Mouse (Mus musculus) hindbrain, postnatal 0 days (tissue): ENCODE measurements around the gene Ppfia2. TPM values are rescaled to one million over a fixed set of nuclear protein-coding genes. Genes with fewer than 3 reads are reported as not detected.

Source experiments
- ATAC-seq: fragments of 200-750 bp; cut with Nextera tagmentation; 2 replicates; pipeline ENCODE4 v1.8.0; 2017; ENCODE audit warnings: mild to moderate bottlenecking, moderate TSS enrichment, moderate library complexity
- DNase-seq: peaks from one replicate; pipeline ENCODE4 v3.0.0-alpha.2; 2015; ENCODE audit warnings: low spot score
- H3K27ac ChIP-seq: fragments of 300-500 bp; sonication (generic); 2 replicates; pipeline ENCODE4 v1.5.1; 2014; ENCODE audit warnings: mild to moderate bottlenecking
- H3K27me3 ChIP-seq: fragments of 300-500 bp; sonication (generic); 2 replicates; pipeline ENCODE4 v1.6.1; 2014; ENCODE audit warnings: low read length, mixed read lengths; ENCODE audit not compliant: insufficient read depth
- H3K36me3 ChIP-seq: fragments of 300-500 bp; sonication (generic); 2 replicates; pipeline ENCODE4 v1.6.1; 2014; ENCODE audit warnings: low read length, mixed read lengths; ENCODE audit not compliant: insufficient read depth
- H3K4me1 ChIP-seq: fragments of 300-500 bp; sonication (generic); 2 replicates; pipeline ENCODE4 v1.6.1; 2014; ENCODE audit warnings: antibody characterized with exemption, low read length, mixed read lengths; ENCODE audit not compliant: insufficient read depth
- H3K4me2 ChIP-seq: fragments of 300-500 bp; sonication (generic); 2 replicates; pipeline ENCODE4 v1.6.1; 2014; ENCODE audit warnings: low read depth, mild to moderate bottlenecking, low read length, moderate library complexity, mixed read lengths
- H3K4me3 ChIP-seq: fragments of 300-500 bp; sonication (generic); 2 replicates; pipeline ENCODE4 v1.5.1; 2014; ENCODE audit warnings: low read length
- H3K9ac ChIP-seq: fragments of 300-500 bp; sonication (generic); replicated peaks from 2 replicates; pipeline ENCODE4 v1.6.1; 2014; ENCODE audit warnings: mild to moderate bottlenecking, low read length, moderate library complexity, mixed read lengths
- H3K9me3 ChIP-seq: fragments of 300-500 bp; sonication (generic); 2 replicates; pipeline ENCODE4 v1.6.1; 2016; ENCODE audit warnings: low read length, mixed read lengths
- CTCF ChIP-seq: IDR thresholded peaks from 2 replicates; pipeline ENCODE4 v1.5.1; 2016; ENCODE audit warnings: antibody characterized with exemption, control low read depth, low read depth
- WGBS: fragments of 180-500 bp; shearing (Covaris S2); extraction: QIAGEN DNeasy Blood & Tissue Kit; methylation state at CpG from one replicate; pipeline ENCODE4 v1.1.7; 2014; 5-methylcytosine and 5-hydroxymethylcytosine counted together
- polyA plus RNA-seq: library from polyadenylated mRNA; unstranded; fragments of >200 nt; fragmentation: Nextera tagmentation; extraction: Ambion mirVana; gene quantifications from 2 replicates; pipeline ENCODE4 v1.2.1, GENCODE M21; 2015
- total RNA-seq: library from RNA; depleted of rRNA; stranded (reverse); fragments of >200 nt; gene quantifications from 2 replicates; pipeline ENCODE4 v1.2.3, GENCODE M21; 2014

Ppfia2 gene
- total and polyA plus RNA-seq, 2 experiments from 2014 or later: 30.3 to 45.5 TPM

DNA sequence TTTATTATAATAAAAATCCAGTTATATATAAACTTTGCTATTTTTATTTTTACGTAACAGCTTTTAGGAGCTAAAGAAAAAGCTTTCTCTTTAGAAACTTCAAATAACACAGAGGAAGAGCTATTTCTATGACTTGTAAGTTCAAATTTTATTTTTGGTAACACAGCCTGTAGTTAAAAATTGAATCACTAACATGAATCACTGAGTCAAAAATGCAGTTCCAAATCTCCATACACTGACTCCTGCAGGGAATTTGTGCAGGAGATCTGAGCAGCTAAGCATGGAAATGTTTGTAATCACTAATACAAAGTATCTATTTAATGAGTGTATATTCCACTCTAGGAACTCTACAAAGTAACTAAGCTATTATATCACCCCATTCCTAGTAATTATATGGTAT, 354.1 kb downstream of the Ppfia2 start:
- 89% methylated on average over 1 of the region's 1 CpGs for WGBS
- no peak overlapping the region for H3K9ac ChIP-seq
- H3K27ac ChIP-seq: no peak overlapping the region
- no peak overlapping the region for H3K4me3 ChIP-seq
- H3K4me2 ChIP-seq: no peak overlapping the region
- no peaks in the 10 kb centered on the region for H3K36me3 ChIP-seq
- H3K4me1 ChIP-seq: no peaks in the 10 kb centered on the region
- H3K9me3 ChIP-seq: no peaks in the 10 kb centered on the region
- TF ChIP-seq CTCF: no peak
- no peak for DNase-seq
- no peak for ATAC-seq
- no peaks in the 10 kb centered on the region for H3K27me3 ChIP-seq

DNA sequence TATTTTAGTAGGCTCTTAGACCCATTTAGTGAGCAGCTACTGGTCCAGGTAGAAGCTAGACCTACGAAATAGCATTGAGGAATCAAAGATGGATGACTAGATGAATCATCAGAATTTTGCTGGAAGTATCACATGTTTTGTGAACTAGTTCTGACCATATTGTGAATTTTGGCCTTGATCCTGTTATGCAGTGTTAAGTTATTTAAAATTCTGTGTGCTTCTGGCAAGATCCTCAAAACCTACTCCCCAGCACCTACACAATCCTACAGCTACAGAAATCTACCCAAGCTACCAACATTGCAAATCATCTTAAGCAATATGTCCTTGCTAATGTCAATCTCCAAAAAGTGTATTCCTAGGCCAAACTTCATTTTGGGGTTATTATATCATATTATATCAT, 368.3 kb downstream of the Ppfia2 start:
- no peak for TF ChIP-seq CTCF
- H3K27me3 ChIP-seq: no peaks in the 10 kb centered on the region
- no peak for DNase-seq
- H3K9me3 ChIP-seq: no peaks in the 10 kb centered on the region
- no peak overlapping the region for H3K4me3 ChIP-seq
- H3K4me2 ChIP-seq: no peak overlapping the region
- no peak overlapping the region for H3K27ac ChIP-seq
- no peaks in the 10 kb centered on the region for H3K4me1 ChIP-seq
- H3K36me3 ChIP-seq: 0 out of 2 replicates have a peak, but pooled peaks cover 4% of the 10 kb centered on the region
- WGBS: 93% methylated on average over 1 of the region's 1 CpGs
- H3K9ac ChIP-seq: no peak overlapping the region
- no peak for ATAC-seq

GRCm38 (mm10) chr10:106858106-106858505, 388.0 kb downstream of the Ppfia2 start:
- no peaks in the 10 kb centered on the region for H3K27me3 ChIP-seq
- 82% methylated on average over 6 of the region's 6 CpGs for WGBS
- H3K9me3 ChIP-seq: no peaks in the 10 kb centered on the region
- TF ChIP-seq CTCF: no peak
- no peak overlapping the region for H3K9ac ChIP-seq
- H3K4me1 ChIP-seq: no peaks in the 10 kb centered on the region
- H3K36me3 ChIP-seq: no peaks in the 10 kb centered on the region
- no peak overlapping the region for H3K27ac ChIP-seq
- H3K4me3 ChIP-seq: no peak overlapping the region
- no peak overlapping the region for H3K4me2 ChIP-seq
- ATAC-seq: no peak
- DNase-seq: no peak

DNA sequence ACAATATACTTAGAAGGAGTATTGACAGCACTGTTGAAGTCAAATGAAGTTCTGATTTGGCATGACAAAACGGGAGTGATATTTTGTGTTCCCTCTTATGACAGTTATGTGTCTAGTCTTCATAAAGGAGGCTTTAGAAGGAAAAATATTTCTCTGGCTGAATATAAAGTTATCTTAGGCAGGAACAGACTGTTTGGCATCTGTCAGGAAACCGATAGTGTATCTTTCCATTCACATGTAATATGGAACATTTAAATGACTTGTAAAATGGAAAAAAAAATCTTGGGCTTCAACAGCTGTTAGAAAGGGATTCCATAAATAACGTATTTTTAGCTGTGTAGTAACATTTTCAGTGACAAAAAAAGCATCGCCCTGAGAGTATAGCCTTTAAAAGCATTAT, 400.1 kb downstream of the Ppfia2 start:
- Histone ChIP-seq H3K27me3 (no peaks in the 10 kb centered on the region), H3K36me3 (no peaks in the 10 kb centered on the region), H3K27ac (no peak overlapping the region), H3K4me3 (no peak overlapping the region), H3K9me3 (no peaks in the 10 kb centered on the region), H3K9ac (no peak overlapping the region), H3K4me2 (no peak overlapping the region), H3K4me1 (no peaks in the 10 kb centered on the region)
- ATAC-seq (no peak), DNase-seq (no peak)
- no peak for TF ChIP-seq CTCF
- WGBS: 82% methylated on average over 4 of the region's 4 CpGs

DNA sequence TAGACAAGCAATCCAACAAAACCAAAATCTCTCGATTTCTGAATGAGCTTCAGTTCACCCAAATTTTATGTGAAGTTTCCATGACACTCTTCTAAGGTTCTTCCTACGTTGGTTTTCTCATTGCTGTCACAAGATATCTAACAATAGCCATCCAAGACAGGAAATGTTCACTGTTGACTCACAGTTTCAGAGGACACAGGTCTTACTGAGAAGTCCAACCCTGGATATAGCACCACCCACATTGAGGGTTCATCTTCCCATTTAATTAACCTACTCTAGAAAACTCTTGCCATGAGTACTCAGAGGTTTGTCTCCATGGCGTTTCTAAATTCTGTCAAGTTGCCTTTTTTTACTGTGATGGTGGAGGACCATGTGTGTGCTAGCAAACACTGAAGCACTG, 401.7 kb downstream of the Ppfia2 start:
- Histone ChIP-seq H3K36me3 (no peaks in the 10 kb centered on the region), H3K9me3 (no peaks in the 10 kb centered on the region), H3K27me3 (no peaks in the 10 kb centered on the region), H3K4me1 (no peaks in the 10 kb centered on the region), H3K4me2 (no peak overlapping the region), H3K27ac (no peak overlapping the region), H3K9ac (no peak overlapping the region), H3K4me3 (no peak overlapping the region)
- ATAC-seq (no peak), DNase-seq (no peak)
- TF ChIP-seq CTCF: no peak
- 86% methylated on average over 3 of the region's 3 CpGs for WGBS

- 42% methylated on average over 1 of the region's 1 CpGs for WGBS
- no peaks in the 10 kb centered on the region for H3K4me1 ChIP-seq
- no peaks in the 10 kb centered on the region for H3K9me3 ChIP-seq
- H3K9ac ChIP-seq: no peak overlapping the region
- no peak for DNase-seq
- ATAC-seq: no peak
- no peaks in the 10 kb centered on the region for H3K27me3 ChIP-seq
- no peak overlapping the region for H3K4me2 ChIP-seq
- H3K27ac ChIP-seq: no peak overlapping the region
- TF ChIP-seq CTCF: no peak
- H3K36me3 ChIP-seq: no peaks in the 10 kb centered on the region
- no peak overlapping the region for H3K4me3 ChIP-seq
Observed at GRCm38 (mm10) chr10:106872714-106873113, 402.6 kb downstream of the Ppfia2 start.

DNA sequence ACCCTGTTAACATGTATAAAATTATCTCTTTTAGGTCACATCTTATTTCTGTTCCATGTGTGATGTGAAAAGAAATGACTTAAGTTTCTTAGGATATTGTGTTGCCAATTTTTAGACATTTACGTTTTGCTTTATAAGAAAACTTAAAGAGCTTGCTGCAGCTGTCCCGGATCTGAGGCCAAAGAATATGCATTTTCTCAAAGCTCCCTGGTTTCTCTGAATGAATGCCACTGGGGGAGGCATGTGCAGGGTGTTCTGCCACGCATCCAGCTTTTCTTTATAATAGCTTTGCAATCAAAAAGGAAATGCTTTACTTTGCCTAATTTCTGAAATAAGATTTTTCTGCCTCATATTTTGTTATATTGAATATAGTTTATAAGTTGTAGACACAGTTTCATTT, 411.2 kb downstream of the Ppfia2 start:
- 34% methylated on average over 3 of the region's 3 CpGs for WGBS
- Histone ChIP-seq H3K27ac (no peak overlapping the region), H3K9me3 (no peaks in the 10 kb centered on the region), H3K9ac (no peak overlapping the region), H3K4me3 (no peak overlapping the region), H3K4me1 (no peaks in the 10 kb centered on the region), H3K4me2 (no peak overlapping the region), H3K27me3 (no peaks in the 10 kb centered on the region), H3K36me3 (no peaks in the 10 kb centered on the region)
- ATAC-seq (no peak), DNase-seq (no peak)
- no peak for TF ChIP-seq CTCF
